Mouse (Mus musculus): Measurements from ENCODE around the gene Cdk5r1. TPM values are rescaled to one million over a fixed set of nuclear protein-coding genes. Genes with fewer than 3 reads are reported as not detected.

Cdk5r1 gene
- total RNA-seq, 2 experiments from 2014 or later, result 1.2 to 1.8 TPM

Other genes with a start within 250 kb of the Cdk5r1 start
- gene Rhbdl3, start 176.1 kb upstream of the Cdk5r1 start, total RNA-seq (2021), result 1 to 10 TPM; 1.7 to 1.8 TPM
- 10 to 100 TPM; 15.2 to 17.5 TPM for gene 5730455P16Rik, start 99.0 kb upstream of the Cdk5r1 start, total RNA-seq (2021)
- 100 to 1,000 TPM; 101 to 112 TPM for gene Zfp207, start 93.7 kb upstream of the Cdk5r1 start, total RNA-seq (2021)
- 100 to 1,000 TPM; 104 to 111 TPM for gene Psmd11, start 48.4 kb upstream of the Cdk5r1 start, total RNA-seq (2021)